Mouse (Mus musculus) lung, embryonic 14.5 days (tissue): ENCODE measurements around the gene Krt81. TPM values are rescaled to one million over a fixed set of nuclear protein-coding genes. Genes with fewer than 3 reads are reported as not detected.

Experiments used
- ATAC-seq: fragments of 200-750 bp; cut with Nextera tagmentation; 2 replicates; pipeline ENCODE4 v1.8.0; 2017; ENCODE audit warnings: mild to moderate bottlenecking, moderate TSS enrichment, moderate library complexity; ENCODE audit not compliant: insufficient read depth
- DNase-seq: peaks from one replicate; pipeline ENCODE4 v3.0.0-alpha.2; 2015
- H3K27ac ChIP-seq: fragments of 300-500 bp; sonication (generic); 2 replicates; pipeline ENCODE4 v1.5.1; 2014; ENCODE audit warnings: low read depth, mild to moderate bottlenecking, moderate library complexity
- H3K27me3 ChIP-seq: fragments of 300-500 bp; sonication (generic); 2 replicates; pipeline ENCODE4 v1.6.1; 2014; ENCODE audit warnings: low read length, control low read depth; ENCODE audit not compliant: insufficient read depth
- H3K36me3 ChIP-seq: fragments of 300-500 bp; sonication (generic); 2 replicates; pipeline ENCODE4 v1.6.1; 2014; ENCODE audit warnings: control low read depth; ENCODE audit not compliant: insufficient read depth
- H3K4me1 ChIP-seq: fragments of 300-500 bp; sonication (generic); 2 replicates; pipeline ENCODE4 v1.6.1; 2014; ENCODE audit warnings: antibody characterized with exemption, control low read depth; ENCODE audit not compliant: insufficient read depth
- H3K4me2 ChIP-seq: fragments of 300-500 bp; sonication (generic); 2 replicates; pipeline ENCODE4 v1.6.1; 2014; ENCODE audit warnings: mild to moderate bottlenecking
- H3K4me3 ChIP-seq: fragments of 300-500 bp; sonication (generic); 2 replicates; pipeline ENCODE4 v1.5.1; 2014; ENCODE audit warnings: low read depth, low read length
- H3K9ac ChIP-seq: fragments of 300-500 bp; sonication (generic); 2 replicates; pipeline ENCODE4 v1.6.1; 2014
- H3K9me3 ChIP-seq: fragments of 300-500 bp; sonication (generic); 2 replicates; pipeline ENCODE4 v1.6.1; 2016; ENCODE audit warnings: low read depth, low read length, control low read depth
- CTCF ChIP-seq: IDR thresholded peaks from 2 replicates; pipeline ENCODE4 v1.5.1; 2016; ENCODE audit warnings: antibody characterized with exemption, low read depth
- WGBS: fragments of 180-500 bp; shearing (Covaris S2); extraction: QIAGEN DNeasy Blood & Tissue Kit; methylation state at CpG from one replicate; pipeline ENCODE4 v1.1.7; 2014; 5-methylcytosine and 5-hydroxymethylcytosine counted together
- polyA plus RNA-seq: library from polyadenylated mRNA; unstranded; fragments of >200 nt; fragmentation: Nextera tagmentation; extraction: Ambion mirVana; gene quantifications from 2 replicates; pipeline ENCODE4 v1.2.1, GENCODE M21; 2014

The Krt81 gene
- polyA plus RNA-seq, 1 experiment from 2014 or later = not detected

DNA sequence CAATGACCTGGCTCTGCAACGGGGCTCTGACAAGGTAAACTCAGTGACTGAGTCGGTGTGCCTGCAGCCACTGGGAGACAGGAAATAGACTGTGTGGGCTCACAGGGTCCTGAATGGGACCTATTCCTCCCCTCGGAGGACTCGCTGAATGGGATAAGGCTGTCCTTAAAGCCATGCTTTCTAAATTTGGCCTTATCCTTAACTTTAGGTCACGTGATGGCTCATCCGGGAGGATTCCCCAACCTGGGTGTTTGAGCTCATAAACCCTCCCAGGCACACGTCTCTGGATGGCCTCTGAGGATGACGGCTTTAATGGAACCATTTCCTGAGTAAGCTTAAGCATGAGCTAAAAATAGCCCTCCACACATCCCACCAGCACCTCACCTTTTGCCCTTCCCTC lies 29.2 kb upstream of the Krt81 start:
- H3K27ac ChIP-seq = no peak overlapping the region
- H3K4me3 ChIP-seq = no peak overlapping the region
- no peak overlapping the region for H3K4me2 ChIP-seq
- no peaks in the 10 kb centered on the region for H3K36me3 ChIP-seq
- H3K4me1 ChIP-seq = no peaks in the 10 kb centered on the region
- H3K9me3 ChIP-seq = no peaks in the 10 kb centered on the region
- ATAC-seq = no peak
- TF ChIP-seq CTCF = no peak
- 32% methylated on average over 8 of the region's 8 CpGs for WGBS
- no peaks in the 10 kb centered on the region for H3K27me3 ChIP-seq
- no peak for DNase-seq
- no peak overlapping the region for H3K9ac ChIP-seq

GRCm38 (mm10) chr15:101491431-101491830 lies 27.9 kb upstream of the Krt81 start, which contains the start of gene Krt83:
Gene Krt83, minus strand, starts transcription at chr15:101491512.
- ATAC-seq = no peak
- H3K4me2 ChIP-seq = no peak within 1 kb of the TSS
- WGBS = 70% methylated on average over 6 of the region's 6 CpGs

DNA sequence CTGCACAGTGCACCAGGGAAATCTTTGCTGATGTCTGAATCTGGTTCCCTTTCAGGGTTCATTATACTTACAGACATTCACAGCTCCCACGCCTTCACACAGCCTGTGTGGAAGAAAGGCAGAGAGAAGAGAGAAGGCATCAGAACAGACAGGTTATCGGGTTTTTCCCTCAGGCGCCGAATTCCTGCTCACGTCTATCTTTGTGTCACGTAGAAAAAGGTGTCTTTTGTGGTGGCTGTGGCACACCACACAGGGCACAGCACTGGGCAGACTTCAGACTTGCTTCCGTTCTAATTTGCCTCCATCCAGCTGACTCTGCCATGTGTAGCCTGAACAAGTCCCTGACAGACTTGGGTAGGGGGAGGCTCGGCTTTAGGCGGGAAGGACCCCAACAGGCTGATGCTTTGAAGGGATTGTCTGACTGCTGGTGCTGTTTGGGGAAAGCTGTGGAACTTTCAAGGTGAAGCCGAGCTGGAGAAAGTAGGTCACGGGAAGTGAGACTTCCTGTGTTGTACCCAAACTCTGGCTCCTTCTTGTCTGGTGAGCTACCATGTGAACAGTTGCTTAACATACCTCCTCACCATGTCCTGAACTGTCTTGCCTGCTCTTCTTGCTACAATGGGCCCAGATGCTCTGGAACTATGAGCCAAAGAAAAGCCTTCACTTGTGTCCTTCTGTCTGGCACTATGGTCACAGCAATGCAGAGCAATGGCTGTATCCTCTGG lies 22.5 kb upstream of the Krt81 start:
- TF ChIP-seq CTCF = no peak
- no peaks in the 10 kb centered on the region for H3K9me3 ChIP-seq
- H3K4me3 ChIP-seq = no peak overlapping the region
- H3K4me1 ChIP-seq = no peaks in the 10 kb centered on the region
- no peak for DNase-seq
- no peak overlapping the region for H3K9ac ChIP-seq
- no peaks in the 10 kb centered on the region for H3K36me3 ChIP-seq
- H3K27ac ChIP-seq = no peak overlapping the region
- no peaks in the 10 kb centered on the region for H3K27me3 ChIP-seq
- H3K4me2 ChIP-seq = no peak overlapping the region
- WGBS = 74% methylated on average over 11 of the region's 11 CpGs
- ATAC-seq = no peak

More at GRCm38 (mm10) chr15:101491431-101491830, 27.9 kb upstream of the Krt81 start, which contains the start of gene Krt83:
- peak; percentile 11 for DNase-seq
- Histone ChIP-seq H3K4me1 (no peaks in the 10 kb centered on the region), H3K9ac (no peak within 1 kb of the TSS), H3K9me3 (no peaks in the 10 kb centered on the region), H3K36me3 (no peaks in the 10 kb centered on the region), H3K27me3 (no peaks in the 10 kb centered on the region), H3K4me3 (no peak within 1 kb of the TSS), H3K27ac (no peak within 1 kb of the TSS)
- TF ChIP-seq CTCF = no peak

- TF ChIP-seq CTCF = no peak
- 88% methylated on average over 1 of the region's 1 CpGs for WGBS
- Histone ChIP-seq H3K27ac (no peak overlapping the region), H3K4me1 (no peaks in the 10 kb centered on the region), H3K4me2 (no peak overlapping the region), H3K36me3 (no peaks in the 10 kb centered on the region), H3K27me3 (no peaks in the 10 kb centered on the region), H3K4me3 (no peak overlapping the region), H3K9ac (no peak overlapping the region), H3K9me3 (no peaks in the 10 kb centered on the region)
- no peak for ATAC-seq
- DNase-seq = no peak
Observed at GRCm38 (mm10) chr15:101484939-101485338, 21.4 kb upstream of the Krt81 start.

- no peak overlapping the region for H3K27ac ChIP-seq
- no peak overlapping the region for H3K4me2 ChIP-seq
- ATAC-seq (no peak), DNase-seq (no peak)
- H3K27me3 ChIP-seq = no peaks in the 10 kb centered on the region
- WGBS = 71% methylated on average over 1 of the region's 1 CpGs
- H3K4me3 ChIP-seq = no peak overlapping the region
- H3K9ac ChIP-seq = no peak overlapping the region
- no peaks in the 10 kb centered on the region for H3K4me1 ChIP-seq
- no peak for TF ChIP-seq CTCF
- H3K36me3 ChIP-seq = no peaks in the 10 kb centered on the region
- no peaks in the 10 kb centered on the region for H3K9me3 ChIP-seq
Observed at GRCm38 (mm10) chr15:101483646-101484045, 20.1 kb upstream of the Krt81 start.

DNA sequence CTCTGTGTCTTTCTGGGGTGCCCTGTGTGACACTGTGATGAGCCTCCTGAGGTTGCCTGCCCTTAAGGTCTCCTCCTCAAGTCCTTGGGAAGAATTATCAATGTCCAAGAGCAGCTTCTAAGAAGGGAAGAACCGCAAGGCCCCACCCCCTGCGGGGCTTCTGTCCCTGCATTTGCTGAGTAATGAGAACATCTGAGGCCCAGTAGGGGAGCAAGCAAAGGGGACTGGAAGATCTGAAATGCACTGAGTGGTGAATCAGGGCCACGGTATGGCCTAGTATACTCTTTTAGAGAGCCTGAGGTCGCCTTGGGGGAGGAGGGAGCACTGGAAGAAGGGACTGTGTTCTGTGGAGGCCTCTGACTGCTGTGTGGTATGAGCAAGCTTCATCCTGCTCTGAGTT lies 18.5 kb upstream of the Krt81 start:
- Histone ChIP-seq H3K4me3 (no peak overlapping the region), H3K36me3 (no peaks in the 10 kb centered on the region), H3K4me2 (no peak overlapping the region), H3K27me3 (no peaks in the 10 kb centered on the region), H3K27ac (no peak overlapping the region), H3K9ac (no peak overlapping the region), H3K9me3 (no peaks in the 10 kb centered on the region), H3K4me1 (no peaks in the 10 kb centered on the region)
- TF ChIP-seq CTCF = no peak
- no peak for DNase-seq
- WGBS = 28% methylated on average over 4 of the region's 4 CpGs
- no peak for ATAC-seq

DNA sequence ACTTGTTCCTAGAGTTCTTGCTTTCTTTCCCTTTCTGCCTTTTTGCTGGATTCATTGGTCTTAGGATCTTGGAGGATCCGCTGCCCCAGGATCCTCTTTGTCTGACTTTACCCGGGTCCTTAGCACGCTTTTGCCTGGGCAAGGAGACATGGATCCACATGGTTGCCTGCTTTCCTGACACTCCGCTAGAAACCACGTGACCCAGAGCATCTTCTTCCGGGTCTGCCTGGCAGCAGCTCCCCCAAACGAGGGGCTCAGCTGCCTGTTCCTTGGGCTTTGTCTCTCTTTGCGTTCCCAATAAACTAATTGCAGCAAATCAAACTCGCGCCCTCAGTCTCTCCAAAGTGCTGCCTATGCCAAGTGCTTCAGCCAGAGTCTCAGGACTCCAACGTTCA lies 16.1 kb upstream of the Krt81 start:
- Histone ChIP-seq H3K27me3 (no peaks in the 10 kb centered on the region), H3K9ac (no peak overlapping the region)
- ATAC-seq = no peak

More for the DNA sequence above, 16.1 kb upstream of the Krt81 start:
- peak; percentile 11 for DNase-seq
- Histone ChIP-seq H3K4me1 (no peaks in the 10 kb centered on the region), H3K27ac (no peak overlapping the region), H3K9me3 (no peaks in the 10 kb centered on the region), H3K36me3 (no peaks in the 10 kb centered on the region), H3K4me3 (peak overlapping the region; percentile 21), H3K4me2 (peak overlapping the region; percentile 62)
- WGBS = 30% methylated on average over 11 of the region's 11 CpGs
- TF ChIP-seq CTCF = no peak
